Mouse (Mus musculus) embryonic facial prominence, embryonic 13.5 days (tissue): ENCODE measurements around the gene Prkca. TPM values are rescaled to one million over a fixed set of nuclear protein-coding genes. Genes with fewer than 3 reads are reported as not detected.

Source experiments
- ATAC-seq: fragments of 200-750 bp; cut with Nextera tagmentation; 2 replicates; pipeline ENCODE4 v1.8.0; 2017; ENCODE audit warnings: low read depth; ENCODE audit not compliant: insufficient number of reproducible peaks, insufficient read depth, low FRiP score, low TSS enrichment
- H3K27ac ChIP-seq: fragments of 300-500 bp; sonication (generic); 2 replicates; pipeline ENCODE4 v1.5.1; 2015; ENCODE audit warnings: moderate library complexity, mild to moderate bottlenecking, inconsistent platforms
- H3K27me3 ChIP-seq: fragments of 300-500 bp; sonication (generic); 2 replicates; pipeline ENCODE4 v1.6.1; 2015; ENCODE audit warnings: mild to moderate bottlenecking, inconsistent platforms
- H3K36me3 ChIP-seq: fragments of 300-500 bp; sonication (generic); 2 replicates; pipeline ENCODE4 v1.6.1; 2015; ENCODE audit warnings: mild to moderate bottlenecking, inconsistent platforms
- H3K4me1 ChIP-seq: fragments of 300-500 bp; sonication (generic); 2 replicates; pipeline ENCODE4 v1.6.1; 2015; ENCODE audit warnings: inconsistent platforms
- H3K4me2 ChIP-seq: fragments of 300-500 bp; sonication (generic); 2 replicates; pipeline ENCODE4 v1.6.1; 2015; ENCODE audit warnings: moderate library complexity, mild to moderate bottlenecking, inconsistent platforms
- H3K4me3 ChIP-seq: fragments of 300-500 bp; sonication (generic); 2 replicates; pipeline ENCODE4 v1.5.1; 2015; ENCODE audit warnings: mild to moderate bottlenecking, inconsistent platforms
- H3K9ac ChIP-seq: fragments of 300-500 bp; sonication (generic); 2 replicates; pipeline ENCODE4 v1.6.1; 2015; ENCODE audit warnings: mild to moderate bottlenecking, inconsistent platforms
- H3K9me3 ChIP-seq: fragments of 300-500 bp; sonication (generic); 2 replicates; pipeline ENCODE4 v1.6.1; 2016; ENCODE audit warnings: inconsistent platforms
- WGBS: fragments of 180-500 bp; shearing (Covaris S2); methylation state at CpG from one replicate; pipeline ENCODE4 v1.1.7; 2015; ENCODE audit warnings: mixed read lengths; 5-methylcytosine and 5-hydroxymethylcytosine counted together
- polyA plus RNA-seq: library from polyadenylated mRNA; unstranded; fragments of >200 nt; fragmentation: Nextera tagmentation; extraction: Ambion mirVana; gene quantifications from 2 replicates; pipeline ENCODE4 v1.2.1, GENCODE M21; 2015

Gene Prkca
- 9.0 and 10.2 TPM in 2 replicates for polyA plus RNA-seq

DNA sequence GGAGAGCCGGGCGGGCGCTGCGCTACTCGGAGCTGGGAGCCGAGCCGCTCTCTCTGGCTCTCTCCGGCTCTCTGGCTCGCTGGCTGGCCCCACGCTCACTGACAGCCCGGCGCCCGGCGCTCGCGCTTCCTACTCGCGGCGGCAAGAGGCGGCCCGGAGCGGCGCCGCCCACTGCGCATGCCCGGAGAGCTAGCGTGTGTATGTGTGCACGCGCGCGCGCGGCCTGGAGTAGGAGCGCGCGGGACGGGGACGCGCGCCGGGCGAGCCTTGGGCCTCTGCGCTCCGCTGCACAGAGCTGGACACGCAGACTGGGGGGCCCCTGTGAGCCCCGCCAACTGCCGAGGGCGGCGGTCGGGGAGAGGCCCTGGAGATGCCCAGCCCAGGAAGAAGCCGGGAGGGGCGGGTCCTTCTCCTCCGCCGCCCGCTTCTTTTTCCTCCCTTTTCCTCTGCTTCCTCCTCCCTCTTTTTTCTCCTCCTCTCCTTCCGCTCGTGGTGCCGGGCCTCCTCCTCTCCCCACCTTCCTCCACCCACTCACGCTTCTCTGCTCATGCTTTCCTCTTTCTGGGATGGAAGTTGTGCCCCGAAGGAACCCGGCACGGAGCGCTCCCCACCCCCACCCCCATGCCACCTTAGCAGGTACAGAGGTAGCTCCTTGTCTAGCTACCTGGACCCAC is at the start of gene Prkca:
Gene Prkca (minus strand): TSS at position 140 of the 674 bp plus-strand sequence.
- peak; percentile 91 for ATAC-seq
- WGBS, result 0% methylated on average over 58 of the region's 63 CpGs

DNA sequence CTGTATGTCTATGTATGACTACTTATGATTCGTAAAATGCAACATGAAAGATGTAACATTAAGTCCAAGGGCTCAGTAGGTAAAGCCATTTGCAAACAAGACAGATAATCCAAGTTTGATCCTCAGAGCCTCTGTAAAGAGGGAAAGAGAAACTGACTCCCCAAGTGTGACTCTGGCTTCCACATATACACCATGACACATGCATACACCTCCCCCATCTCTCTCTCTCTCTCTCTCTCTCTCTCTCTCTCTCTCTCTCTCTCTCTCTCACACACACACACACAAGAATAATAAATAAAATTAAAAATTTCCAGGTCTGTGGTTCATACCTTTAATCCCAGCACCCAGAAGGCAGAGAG is 41.9 kb upstream of the Prkca start:
- Histone ChIP-seq H3K36me3 (no peaks in the 10 kb centered on the region), H3K9me3 (no peaks in the 10 kb centered on the region), H3K4me3 (no peak overlapping the region), H3K4me1 (no peaks in the 10 kb centered on the region), H3K27me3 (no peaks in the 10 kb centered on the region), H3K9ac (no peak overlapping the region), H3K27ac (no peak overlapping the region), H3K4me2 (no peak overlapping the region)
- whole genome bisulfite sequencing, result 84% methylated on average over 1 of the region's 1 CpGs
- no peak for ATAC-seq

More for the DNA sequence above, at the start of gene Prkca:
- H3K4me3 ChIP-seq, result peak within 1 kb of the TSS; percentile 76
- peak within 1 kb of the TSS; percentile 85 for H3K9ac ChIP-seq
- H3K4me1 ChIP-seq, result peaks cover 18% of the 10 kb centered on the region
- H3K27ac ChIP-seq, result peak within 1 kb of the TSS; percentile 84
- H3K27me3 ChIP-seq, result peaks cover 6% of the 10 kb centered on the region
- H3K36me3 ChIP-seq, result no peaks in the 10 kb centered on the region
- H3K4me2 ChIP-seq, result peak within 1 kb of the TSS; percentile 100
- H3K9me3 ChIP-seq, result no peaks in the 10 kb centered on the region

- Histone ChIP-seq H3K9me3 (no peaks in the 10 kb centered on the region), H3K36me3 (no peaks in the 10 kb centered on the region), H3K9ac (no peak overlapping the region), H3K4me2 (no peak overlapping the region), H3K27ac (no peak overlapping the region), H3K4me3 (no peak overlapping the region), H3K27me3 (no peaks in the 10 kb centered on the region), H3K4me1 (no peaks in the 10 kb centered on the region)
- ATAC-seq, result no peak
- 70% methylated on average over 4 of the region's 4 CpGs for WGBS
Observed at GRCm38 (mm10) chr11:108384920-108385665, 41.4 kb upstream of the Prkca start.

DNA sequence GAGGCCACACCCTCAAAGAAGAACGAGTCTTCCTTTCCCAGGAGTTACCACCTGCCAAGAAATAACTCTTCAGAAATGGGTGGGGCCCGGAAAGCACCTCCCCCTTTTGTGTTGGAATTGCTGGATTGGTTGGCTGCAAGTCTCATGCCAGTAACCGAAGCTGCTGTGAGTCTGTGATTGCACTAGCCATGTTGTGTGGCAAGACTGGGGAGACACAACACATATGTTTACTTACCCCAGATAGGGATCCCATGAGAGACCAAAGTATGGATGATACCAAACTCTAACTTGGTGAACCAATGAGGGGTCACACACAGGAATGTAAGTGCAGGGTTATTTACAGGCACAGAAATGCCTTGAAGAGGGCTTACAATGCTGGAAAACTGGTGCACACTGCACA is 38.9 kb upstream of the Prkca start:
- no peak for ATAC-seq
- H3K27ac ChIP-seq, result no peak overlapping the region
- H3K4me1 ChIP-seq, result peaks cover 3% of the 10 kb centered on the region
- H3K9me3 ChIP-seq, result no peaks in the 10 kb centered on the region
- H3K4me3 ChIP-seq, result no peak overlapping the region
- no peak overlapping the region for H3K4me2 ChIP-seq
- no peaks in the 10 kb centered on the region for H3K27me3 ChIP-seq
- 78% methylated on average over 3 of the region's 3 CpGs for WGBS
- H3K36me3 ChIP-seq, result no peaks in the 10 kb centered on the region
- H3K9ac ChIP-seq, result no peak overlapping the region

DNA sequence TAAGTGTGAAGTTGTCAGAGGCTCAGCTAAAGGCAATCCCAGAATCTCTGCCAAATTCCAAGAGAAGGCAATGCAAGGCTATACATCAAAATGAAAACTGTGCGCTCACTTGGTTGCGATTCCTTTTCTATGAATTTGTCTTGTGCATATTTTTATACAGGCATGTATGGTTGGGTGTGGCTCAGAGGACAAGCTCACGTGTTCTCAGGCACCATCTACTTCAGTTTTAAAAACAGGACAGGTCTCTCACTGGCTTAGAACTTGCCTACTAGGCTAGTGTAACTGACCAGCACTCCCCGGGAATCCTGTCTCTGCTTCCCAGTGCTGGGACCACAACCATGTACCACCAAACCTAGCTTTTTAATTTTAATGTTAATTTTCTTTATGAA is 34.6 kb upstream of the Prkca start:
- 79% methylated on average over 4 of the region's 4 CpGs for WGBS
- no peak for ATAC-seq

GRCm38 (mm10) chr11:108377680-108378362 is 34.1 kb upstream of the Prkca start:
- no peak for ATAC-seq
- no peak overlapping the region for H3K9ac ChIP-seq
- H3K36me3 ChIP-seq, result no peaks in the 10 kb centered on the region
- no peaks in the 10 kb centered on the region for H3K9me3 ChIP-seq
- H3K4me1 ChIP-seq, result peaks cover 6% of the 10 kb centered on the region
- H3K27me3 ChIP-seq, result no peaks in the 10 kb centered on the region
- H3K4me3 ChIP-seq, result no peak overlapping the region
- WGBS, result 36% methylated on average over 19 of the region's 19 CpGs
- H3K4me2 ChIP-seq, result peak overlapping the region; percentile 32; the same call in 1 of the 2 replicates
- no peak overlapping the region for H3K27ac ChIP-seq

More for the DNA sequence above, 34.6 kb upstream of the Prkca start:
- Histone ChIP-seq H3K36me3 (no peaks in the 10 kb centered on the region), H3K9ac (no peak overlapping the region), H3K4me1 (peaks cover 6% of the 10 kb centered on the region), H3K27me3 (no peaks in the 10 kb centered on the region), H3K27ac (no peak overlapping the region), H3K4me3 (no peak overlapping the region), H3K9me3 (no peaks in the 10 kb centered on the region), H3K4me2 (no peak overlapping the region)

DNA sequence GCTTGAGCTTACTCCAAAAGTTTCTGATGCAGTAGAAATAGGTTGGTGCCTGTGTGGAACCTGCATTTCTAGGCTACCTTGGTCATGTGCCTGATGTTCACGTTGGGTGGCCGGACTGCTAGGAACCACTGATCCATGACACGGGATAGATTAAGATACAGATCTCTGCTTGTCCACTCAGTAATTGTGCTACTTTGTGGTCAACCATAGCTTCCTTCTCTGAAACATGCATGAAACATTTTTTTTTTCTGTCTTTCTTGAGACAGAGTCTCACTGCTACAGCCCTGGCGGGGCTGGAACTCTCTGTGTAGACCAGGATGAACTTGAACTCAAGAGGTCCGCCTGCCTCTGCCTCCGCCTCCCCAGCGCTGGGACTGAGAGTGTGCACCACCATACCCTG is 33.1 kb upstream of the Prkca start:
- Histone ChIP-seq H3K4me1 (peaks cover 6% of the 10 kb centered on the region), H3K9me3 (no peaks in the 10 kb centered on the region), H3K4me3 (no peak overlapping the region), H3K27ac (no peak overlapping the region), H3K27me3 (no peaks in the 10 kb centered on the region), H3K4me2 (no peak overlapping the region), H3K36me3 (no peaks in the 10 kb centered on the region), H3K9ac (no peak overlapping the region)
- WGBS, result 87% methylated on average over 7 of the region's 7 CpGs
- no peak for ATAC-seq

DNA sequence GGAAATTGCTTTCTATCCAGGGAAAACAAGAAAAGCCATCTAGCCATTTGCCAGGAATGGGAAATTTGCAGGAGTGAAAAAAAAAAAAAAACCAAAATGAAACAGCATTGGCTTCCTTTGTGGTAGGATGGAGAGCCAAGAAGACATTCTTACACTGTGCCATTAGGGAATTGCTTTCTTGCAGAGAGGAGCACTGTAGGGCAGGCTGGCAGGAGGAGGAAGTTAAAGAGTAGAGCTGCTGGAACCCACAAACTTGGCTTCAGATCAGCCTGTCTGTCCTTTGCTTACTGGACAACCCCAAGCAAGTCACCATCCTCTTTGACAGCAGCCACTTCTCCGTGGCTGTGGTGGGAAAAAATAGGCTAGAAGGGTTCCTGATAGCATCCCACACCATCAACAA is 23.3 kb upstream of the Prkca start:
- Histone ChIP-seq H3K9ac (no peak overlapping the region), H3K27ac (no peak overlapping the region), H3K9me3 (no peaks in the 10 kb centered on the region), H3K27me3 (no peaks in the 10 kb centered on the region), H3K4me3 (no peak overlapping the region), H3K4me1 (peaks cover 11% of the 10 kb centered on the region), H3K4me2 (no peak overlapping the region), H3K36me3 (no peaks in the 10 kb centered on the region)
- no peak for ATAC-seq
- 59% methylated on average over 1 of the region's 1 CpGs for whole genome bisulfite sequencing

DNA sequence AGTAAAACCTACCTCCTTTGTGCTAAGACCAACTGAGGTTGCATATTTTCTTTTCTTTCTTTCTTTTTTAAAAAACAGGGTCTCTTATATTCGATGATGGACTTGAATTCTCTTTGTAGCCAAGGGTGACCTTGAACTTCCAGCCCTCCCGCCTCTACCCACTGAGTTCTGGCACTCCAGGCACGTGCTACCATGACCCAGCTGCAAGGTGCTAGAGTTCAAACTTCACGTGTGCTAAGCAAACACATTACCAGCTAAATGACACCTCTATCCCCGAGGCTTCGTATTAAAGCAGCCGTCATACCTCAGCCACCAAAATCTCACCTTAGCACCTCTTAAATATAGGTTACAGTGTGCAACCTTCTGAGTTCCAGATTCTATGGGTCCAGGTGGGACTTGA is 21.9 kb upstream of the Prkca start:
- Histone ChIP-seq H3K36me3 (no peaks in the 10 kb centered on the region), H3K27ac (no peak overlapping the region), H3K4me2 (no peak overlapping the region), H3K9me3 (no peaks in the 10 kb centered on the region), H3K4me3 (no peak overlapping the region), H3K9ac (no peak overlapping the region), H3K4me1 (peaks cover 11% of the 10 kb centered on the region), H3K27me3 (no peaks in the 10 kb centered on the region)
- no peak for ATAC-seq
- 67% methylated on average over 7 of the region's 7 CpGs for WGBS

DNA sequence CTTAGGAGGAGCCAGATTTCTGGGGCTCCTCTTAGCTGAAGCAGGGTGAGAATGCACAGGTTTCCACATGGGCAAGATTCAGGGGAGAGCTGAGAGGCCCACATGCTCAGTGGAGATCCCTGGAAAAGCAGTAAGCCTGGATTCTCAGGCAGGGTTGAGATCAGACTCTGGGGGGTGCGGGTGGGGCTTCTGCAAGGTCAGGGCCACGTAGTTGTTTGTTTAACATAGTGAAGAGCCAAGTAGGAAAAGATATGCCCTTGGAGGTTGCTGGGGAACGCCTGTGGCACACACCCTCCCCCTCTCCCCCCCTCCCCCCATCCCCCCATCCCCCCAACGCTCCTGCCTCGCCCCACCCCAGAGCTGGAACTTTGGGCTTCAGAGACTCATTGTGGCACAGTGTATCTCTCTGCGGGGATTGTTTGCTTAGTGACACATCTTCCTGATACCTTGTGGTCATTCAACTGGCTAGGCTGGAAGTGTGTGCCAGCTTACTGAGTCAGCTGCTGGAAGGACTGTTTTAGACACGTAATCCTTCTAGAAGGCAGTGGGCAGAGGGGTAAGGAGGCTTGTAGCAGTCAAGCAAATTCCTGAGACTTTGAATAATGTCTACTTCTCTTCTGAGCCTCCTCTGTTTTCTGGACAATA is 21.3 kb upstream of the Prkca start:
- H3K36me3 ChIP-seq, result no peaks in the 10 kb centered on the region
- peaks cover 11% of the 10 kb centered on the region for H3K4me1 ChIP-seq
- H3K27me3 ChIP-seq, result no peaks in the 10 kb centered on the region
- H3K4me3 ChIP-seq, result no peak overlapping the region
- no peaks in the 10 kb centered on the region for H3K9me3 ChIP-seq
- no peak overlapping the region for H3K9ac ChIP-seq
- WGBS, result 52% methylated on average over 7 of the region's 7 CpGs
- ATAC-seq, result no peak
- H3K4me2 ChIP-seq, result no peak overlapping the region
- H3K27ac ChIP-seq, result no peak overlapping the region

DNA sequence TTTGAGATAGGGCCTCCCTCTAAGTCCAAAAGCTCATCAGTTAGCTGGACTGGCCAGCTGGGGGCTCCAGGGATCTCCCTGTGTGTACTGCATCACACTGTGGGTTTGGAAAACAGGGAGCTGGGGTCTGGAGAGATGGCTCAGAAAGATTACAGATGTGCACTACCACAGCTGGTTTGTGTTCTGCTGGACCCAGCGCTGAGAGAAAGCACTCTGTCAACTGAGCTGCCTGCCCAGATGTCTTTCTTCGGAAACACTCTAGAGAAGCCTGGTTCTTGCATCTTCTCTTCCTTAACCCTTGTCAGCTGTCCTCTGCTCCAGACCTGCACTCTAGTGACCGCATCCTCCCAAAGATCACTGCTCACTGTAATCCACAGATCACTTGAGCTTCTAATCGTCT is 20.3 kb upstream of the Prkca start:
- Histone ChIP-seq H3K4me2 (no peak overlapping the region), H3K4me3 (no peak overlapping the region), H3K4me1 (peaks cover 11% of the 10 kb centered on the region), H3K27me3 (no peaks in the 10 kb centered on the region), H3K27ac (no peak overlapping the region), H3K9ac (no peak overlapping the region), H3K9me3 (no peaks in the 10 kb centered on the region), H3K36me3 (no peaks in the 10 kb centered on the region)
- 55% methylated on average over 4 of the region's 4 CpGs for WGBS
- no peak for ATAC-seq
